Mouse (Mus musculus) embryonic facial prominence, embryonic 14.5 days (tissue): ENCODE measurements around the gene D630045J12Rik. TPM values are rescaled to one million over a fixed set of nuclear protein-coding genes. Genes with fewer than 3 reads are reported as not detected.

ENCODE experiments used
- ATAC-seq: fragments of 200-750 bp; cut with Nextera tagmentation; 2 replicates; pipeline ENCODE4 v1.8.0; 2017; ENCODE audit warnings: low read depth, moderate number of reproducible peaks, moderate TSS enrichment
- DNase-seq: peaks from one replicate; pipeline ENCODE4 v3.0.0-alpha.2; 2015; ENCODE audit warnings: low spot score
- H3K27ac ChIP-seq: fragments of 300-500 bp; sonication (generic); replicated peaks from 2 replicates; pipeline ENCODE4 v1.5.1; 2014; ENCODE audit warnings: low read depth, mild to moderate bottlenecking, low read length, moderate library complexity
- H3K27me3 ChIP-seq: fragments of 300-500 bp; sonication (generic); replicated peaks from 2 replicates; pipeline ENCODE4 v1.6.1; 2014; ENCODE audit warnings: low read length; ENCODE audit not compliant: control insufficient read depth, insufficient read depth
- H3K36me3 ChIP-seq: fragments of 300-500 bp; sonication (generic); 2 replicates; pipeline ENCODE4 v1.6.1; 2014; ENCODE audit warnings: low read length, mixed read lengths; ENCODE audit not compliant: control insufficient read depth, insufficient read depth
- H3K4me1 ChIP-seq: fragments of 300-500 bp; sonication (generic); 2 replicates; pipeline ENCODE4 v1.6.1; 2014; ENCODE audit warnings: antibody characterized with exemption, low read length; ENCODE audit not compliant: control insufficient read depth, insufficient read depth
- H3K4me2 ChIP-seq: fragments of 300-500 bp; sonication (generic); 2 replicates; pipeline ENCODE4 v1.6.1; 2014; ENCODE audit warnings: low read depth, mild to moderate bottlenecking, low read length, moderate library complexity, mixed read lengths
- H3K4me3 ChIP-seq: fragments of 300-500 bp; sonication (generic); 2 replicates; pipeline ENCODE4 v1.5.1; 2014; ENCODE audit warnings: low read depth, mild to moderate bottlenecking, low read length
- H3K9ac ChIP-seq: fragments of 300-500 bp; sonication (generic); 2 replicates; pipeline ENCODE4 v1.6.1; 2014; ENCODE audit warnings: low read depth, mild to moderate bottlenecking, low read length, moderate library complexity, mixed read lengths
- H3K9me3 ChIP-seq: fragments of 300-500 bp; sonication (generic); 2 replicates; pipeline ENCODE4 v1.6.1; 2016; ENCODE audit warnings: low read length; ENCODE audit not compliant: control insufficient read depth
- WGBS: fragments of 180-500 bp; shearing (Covaris S2); extraction: QIAGEN DNeasy Blood & Tissue Kit; methylation state at CpG from one replicate; pipeline ENCODE4 v1.1.7; 2014; 5-methylcytosine and 5-hydroxymethylcytosine counted together
- polyA plus RNA-seq: library from polyadenylated mRNA; unstranded; fragments of >200 nt; fragmentation: Nextera tagmentation; extraction: Ambion mirVana; gene quantifications from 2 replicates; pipeline ENCODE4 v1.2.1, GENCODE M21; 2014

D630045J12Rik gene
- polyA plus RNA-seq, 1 experiment from 2014 or later = 6.0 TPM

GRCm38 (mm10) chr6:38073592-38073991 lies 180.2 kb downstream of the D630045J12Rik start:
- H3K4me3 ChIP-seq = no peak overlapping the region
- H3K9ac ChIP-seq = no peak overlapping the region
- DNase-seq (no peak), ATAC-seq (no peak)
- H3K36me3 ChIP-seq = no peaks in the 10 kb centered on the region
- no peaks in the 10 kb centered on the region for H3K27me3 ChIP-seq
- H3K27ac ChIP-seq = no peak overlapping the region
- H3K4me2 ChIP-seq = no peak overlapping the region
- H3K4me1 ChIP-seq = no peaks in the 10 kb centered on the region
- WGBS = 80% methylated on average over 3 of the region's 3 CpGs
- H3K9me3 ChIP-seq = 0 out of 2 replicates have a peak, but pooled peaks cover 4% of the 10 kb centered on the region

Other genes with a start within 250 kb of the D630045J12Rik start
- gene Svopl, start 207.0 kb downstream of the D630045J12Rik start, polyA plus RNA-seq = 3.8 and 6.0 TPM in 2 replicates
- 2.7 and 3.2 TPM in 2 replicates for gene Tmem213, start 144.8 kb downstream of the D630045J12Rik start, polyA plus RNA-seq
- gene Atp6v0a4, start 129.4 kb downstream of the D630045J12Rik start, polyA plus RNA-seq = 0.97 and 3.1 TPM in 2 replicates
- gene Zc3hav1l, start 45.2 kb upstream of the D630045J12Rik start, polyA plus RNA-seq = 10.6 and 12.3 TPM in 2 replicates
- 3.9 and 4.7 TPM in 2 replicates for gene Zc3hav1, start 100.6 kb upstream of the D630045J12Rik start, polyA plus RNA-seq
- gene Ttc26, start 127.5 kb upstream of the D630045J12Rik start, polyA plus RNA-seq = 5.0 and 5.3 TPM in 2 replicates
- gene Ubn2, start 179.9 kb upstream of the D630045J12Rik start, polyA plus RNA-seq = 10.0 and 13.8 TPM in 2 replicates